Mouse (Mus musculus) CH12.LX (cell line): ENCODE measurements around the gene Marcksl1. TPM values are rescaled to one million over a fixed set of nuclear protein-coding genes. Genes with fewer than 3 reads are reported as not detected.

ENCODE experiments used
- DNase-seq: peaks from one replicate; pipeline ENCODE4 v3.0.0-alpha.2; 2013; ENCODE audit errors: extremely low read depth
- H3K27ac ChIP-seq: 2 replicates; pipeline ENCODE4 v1.5.1; 2012; ENCODE audit warnings: low read depth, mild to moderate bottlenecking, control low read depth, moderate library complexity; ENCODE audit not compliant: insufficient read depth
- H3K27me3 ChIP-seq: replicated peaks from 2 replicates; pipeline ENCODE3; 2012; ENCODE audit warnings: inconsistent platforms
- H3K36me3 ChIP-seq, 2 experiments: replicated peaks in 1 of 2; 2 replicates each; pipeline versions ENCODE3 to v1.6.1; 2012; ENCODE audit warnings: inconsistent platforms in 1 of 2, low read length in 1 of 2, mild to moderate bottlenecking in 1 of 2, mixed read lengths in 1 of 2, moderate library complexity in 1 of 2; ENCODE audit not compliant: control insufficient read depth in 1 of 2, insufficient read depth in 1 of 2
- H3K4me1 ChIP-seq, 2 experiments: 2 replicates each; pipeline ENCODE4 v1.6.1; 2012; ENCODE audit warnings: inconsistent platforms in 1 of 2, moderate library complexity in 1 of 2; ENCODE audit not compliant: insufficient read depth in 2 of 2, control insufficient read depth in 1 of 2
- H3K4me2 ChIP-seq: 2 replicates; pipeline ENCODE4 v1.6.1; 2012; ENCODE audit warnings: low read depth, mild to moderate bottlenecking, control low read depth; ENCODE audit not compliant: poor library complexity, insufficient read depth, severe bottlenecking
- H3K4me3 ChIP-seq, 3 experiments: fragments of 150-350 bp in 1 of 3; sonication (generic) in 1 of 3; replicated peaks in 1 of 3; 2 replicates each; pipeline versions ENCODE3 to v1.5.1; 2011 to 2012; ENCODE audit warnings: low read depth in 2 of 3, low read length in 2 of 3, mild to moderate bottlenecking in 2 of 3, moderate library complexity in 2 of 3, control low read depth in 1 of 3, improper control_type of control experiment in 1 of 3, inconsistent platforms in 1 of 3, mixed read lengths in 1 of 3; ENCODE audit not compliant: poor library complexity in 1 of 3
- H3K79me2 ChIP-seq: replicated peaks from 2 replicates; pipeline ENCODE4 v1.6.1; 2012; ENCODE audit warnings: mild to moderate bottlenecking, moderate library complexity; ENCODE audit not compliant: control insufficient read depth, poor library complexity, insufficient read depth, severe bottlenecking; ENCODE audit errors: extremely low read depth
- H3K9ac ChIP-seq: 2 replicates; pipeline ENCODE4 v1.6.1; 2012; ENCODE audit warnings: low read depth, mild to moderate bottlenecking, control low read depth, moderate library complexity; ENCODE audit not compliant: insufficient read depth
- H3K9me3 ChIP-seq: replicated peaks from 2 replicates; pipeline ENCODE3; 2012; ENCODE audit warnings: low read length, inconsistent platforms, mixed read lengths
- BHLHE40 ChIP-seq: IDR thresholded peaks from 2 replicates; pipeline ENCODE4 v1.6.1; 2011; ENCODE audit warnings: mild to moderate bottlenecking, low read depth, low read length, improper control_type of control experiment
- CHD1 ChIP-seq: IDR thresholded peaks from 2 replicates; pipeline ENCODE4 v1.6.1; 2012; ENCODE audit warnings: low read depth, low read length, improper control_type of control experiment, inconsistent platforms
- CHD2 ChIP-seq: IDR thresholded peaks from 2 replicates; pipeline ENCODE4 v1.6.1; 2011; ENCODE audit warnings: low read length, improper control_type of control experiment
- CTCF ChIP-seq, 2 experiments: IDR thresholded peaks in 1 of 2; conservative IDR thresholded peaks in 1 of 2; 2 replicates each; pipeline ENCODE4 v1.5.1; 2011 to 2012; ENCODE audit warnings: low read depth in 2 of 2, low read length in 2 of 2, improper control_type of control experiment in 1 of 2, inconsistent platforms in 1 of 2, mild to moderate bottlenecking in 1 of 2, moderate library complexity in 1 of 2
- E2F4 ChIP-seq: IDR thresholded peaks from 2 replicates; pipeline ENCODE4 v1.6.1; 2011; ENCODE audit warnings: low read depth, low read length, improper control_type of control experiment; ENCODE audit not compliant: insufficient replicate concordance
- ELF1 ChIP-seq: IDR thresholded peaks from 2 replicates; pipeline ENCODE4 v1.6.1; 2014; ENCODE audit warnings: low read depth, mild to moderate bottlenecking, inconsistent platforms, low read length, improper control_type of control experiment
- EP300 ChIP-seq: IDR thresholded peaks from 2 replicates; pipeline ENCODE4 v1.6.1; 2011; ENCODE audit warnings: low read length, improper control_type of control experiment
- ETS1 ChIP-seq: conservative IDR thresholded peaks from 2 replicates; pipeline ENCODE4 v1.6.1; 2012; ENCODE audit warnings: low read depth, mild to moderate bottlenecking, inconsistent platforms, low read length, improper control_type of control experiment, moderate library complexity
- GABPA ChIP-seq: IDR thresholded peaks from 2 replicates; pipeline ENCODE4 v1.6.1; 2012; ENCODE audit warnings: low read depth, low read length, improper control_type of control experiment, inconsistent platforms; ENCODE audit not compliant: insufficient replicate concordance
- HCFC1 ChIP-seq: IDR thresholded peaks from 2 replicates; pipeline ENCODE4 v1.6.1; 2012; ENCODE audit warnings: low read depth, mild to moderate bottlenecking, inconsistent platforms, low read length, improper control_type of control experiment
- IRF4 ChIP-seq: IDR thresholded peaks from 2 replicates; pipeline ENCODE4 v1.6.1; 2014; ENCODE audit warnings: low read depth, mild to moderate bottlenecking, inconsistent platforms, low read length, improper control_type of control experiment
- JUN ChIP-seq: IDR thresholded peaks from 2 replicates; pipeline ENCODE4 v1.6.1; 2011; ENCODE audit warnings: low read depth, mild to moderate bottlenecking, low read length, improper control_type of control experiment, moderate library complexity; ENCODE audit not compliant: insufficient read depth
- JUND ChIP-seq: conservative IDR thresholded peaks from 2 replicates; pipeline ENCODE4 v1.6.1; 2011; ENCODE audit warnings: low read depth, low read length, improper control_type of control experiment
- KAT2A ChIP-seq: IDR thresholded peaks from 2 replicates; pipeline ENCODE4 v1.6.1; 2012; ENCODE audit warnings: low read length, improper control_type of control experiment, inconsistent platforms; ENCODE audit not compliant: insufficient replicate concordance
- MAFK ChIP-seq: IDR thresholded peaks from 2 replicates; pipeline ENCODE4 v1.6.1; 2011; ENCODE audit warnings: low read length, improper control_type of control experiment; ENCODE audit not compliant: insufficient replicate concordance
- MAX ChIP-seq: IDR thresholded peaks from 2 replicates; pipeline ENCODE4 v1.6.1; 2011; ENCODE audit warnings: low read length, improper control_type of control experiment
- MAZ ChIP-seq: IDR thresholded peaks from 2 replicates; pipeline ENCODE4 v1.6.1; 2012; ENCODE audit warnings: low read depth, mild to moderate bottlenecking, inconsistent platforms, low read length, improper control_type of control experiment, moderate library complexity
- MEF2A ChIP-seq: IDR thresholded peaks from 2 replicates; pipeline ENCODE4 v1.6.1; 2014; ENCODE audit warnings: low read depth, mild to moderate bottlenecking, inconsistent platforms, low read length, improper control_type of control experiment, borderline replicate concordance
- MXI1 ChIP-seq: IDR thresholded peaks from 2 replicates; pipeline ENCODE4 v1.6.1; 2011; ENCODE audit warnings: mild to moderate bottlenecking, low read depth, low read length, improper control_type of control experiment
- MYC ChIP-seq: IDR thresholded peaks from 2 replicates; pipeline ENCODE4 v1.6.1; 2011; ENCODE audit warnings: low read depth, mild to moderate bottlenecking, improper control_type of control experiment, low read length
- NELFE ChIP-seq: IDR thresholded peaks from 2 replicates; pipeline ENCODE4 v1.6.1; 2011; ENCODE audit warnings: low read depth, low read length, improper control_type of control experiment
- NRF1 ChIP-seq: IDR thresholded peaks from 2 replicates; pipeline ENCODE4 v1.6.1; 2014; ENCODE audit warnings: low read depth, mild to moderate bottlenecking, inconsistent platforms, low read length, improper control_type of control experiment, moderate library complexity
- PAX5 ChIP-seq: IDR thresholded peaks from 2 replicates; pipeline ENCODE4 v1.6.1; 2012; ENCODE audit warnings: low read length, inconsistent platforms, mixed read lengths
- POLR2A ChIP-seq: IDR thresholded peaks from 2 replicates; pipeline ENCODE4 v1.6.1; 2011; ENCODE audit warnings: low read depth, mild to moderate bottlenecking, improper control_type of control experiment, low read length
- POLR2AphosphoS2 ChIP-seq: IDR thresholded peaks from 2 replicates; pipeline ENCODE4 v1.6.1; 2011; ENCODE audit warnings: low read depth, low read length, improper control_type of control experiment
- RAD21 ChIP-seq: IDR thresholded peaks from 2 replicates; pipeline ENCODE4 v1.6.1; 2011; ENCODE audit warnings: low read depth, mild to moderate bottlenecking, low read length, improper control_type of control experiment, moderate library complexity
- RCOR1 ChIP-seq: conservative IDR thresholded peaks from 2 replicates; pipeline ENCODE4 v1.6.1; 2012; ENCODE audit warnings: low read depth, mild to moderate bottlenecking, inconsistent platforms, low read length, improper control_type of control experiment
- SIN3A ChIP-seq: IDR thresholded peaks from 2 replicates; pipeline ENCODE4 v1.6.1; 2012; ENCODE audit warnings: low read length, improper control_type of control experiment, inconsistent platforms
- SMC3 ChIP-seq: IDR thresholded peaks from 2 replicates; pipeline ENCODE4 v1.6.1; 2011; ENCODE audit warnings: low read depth, low read length, improper control_type of control experiment
- TBP ChIP-seq: conservative IDR thresholded peaks from 2 replicates; pipeline ENCODE4 v1.6.1; 2011; ENCODE audit warnings: low read depth, low read length, improper control_type of control experiment
- TCF12 ChIP-seq: IDR thresholded peaks from 2 replicates; pipeline ENCODE4 v1.6.1; 2014; ENCODE audit warnings: low read depth, mild to moderate bottlenecking, inconsistent platforms, low read length, improper control_type of control experiment
- UBTF ChIP-seq: IDR thresholded peaks from 2 replicates; pipeline ENCODE4 v1.6.1; 2012; ENCODE audit warnings: low read depth, mild to moderate bottlenecking, inconsistent platforms, low read length, improper control_type of control experiment, moderate library complexity
- USF1 ChIP-seq: IDR thresholded peaks from 2 replicates; pipeline ENCODE4 v1.6.1; 2014; ENCODE audit warnings: low read depth, mild to moderate bottlenecking, inconsistent platforms, low read length, improper control_type of control experiment
- USF2 ChIP-seq: conservative IDR thresholded peaks from 2 replicates; pipeline ENCODE4 v1.6.1; 2011; ENCODE audit warnings: low read depth, low read length, improper control_type of control experiment
- ZC3H11A ChIP-seq: IDR thresholded peaks from 2 replicates; pipeline ENCODE4 v1.6.1; 2012; ENCODE audit warnings: low read depth, mild to moderate bottlenecking, inconsistent platforms, low read length, improper control_type of control experiment
- ZKSCAN1 ChIP-seq: IDR thresholded peaks from 2 replicates; pipeline ENCODE4 v1.6.1; 2012; ENCODE audit warnings: low read depth, inconsistent platforms, low read length, improper control_type of control experiment, borderline replicate concordance
- ZMIZ1 ChIP-seq: IDR thresholded peaks from 2 replicates; pipeline ENCODE4 v1.6.1; 2012; ENCODE audit warnings: low read depth, mild to moderate bottlenecking, inconsistent platforms, low read length, improper control_type of control experiment
- ZNF384 ChIP-seq: IDR thresholded peaks from 2 replicates; pipeline ENCODE4 v1.6.1; 2012; ENCODE audit warnings: low read depth, low read length, improper control_type of control experiment, inconsistent platforms
- dilution Hi-C: fragments of 300-500 bp; cut with MboI; formaldehyde crosslinking; loops from 2 replicates; pipeline ENCODE4 v1.14.3; 2020; ENCODE audit warnings: low sequenced_read_pairs; ENCODE audit not compliant: extremely low pct_unique_long_range_greater_than_20kb, extremely low pct_ligation_motif_present
- in situ Hi-C: fragments of 300-500 bp; cut with MboI; formaldehyde crosslinking; loops from 3 replicates; pipeline ENCODE4 v1.14.3; 2019; ENCODE audit warnings: low sequenced_read_pairs, low pct_ligation_motif_present, low pct_unique_long_range_greater_than_20kb, mixed read lengths
- polyA plus RNA-seq: library from polyadenylated mRNA; unstranded; fragments of >175 nt; gene quantifications from 2 replicates; pipeline ENCODE4 v1.2.1, GENCODE M21; 2012; ENCODE audit warnings: low read depth; ENCODE audit not compliant: insufficient read length
- total RNA-seq, 2 experiments: library from RNA; depleted of rRNA; stranded (reverse); fragments of 300-350 nt in 1 of 2; fragments of >200 nt in 1 of 2; gene quantifications; 2 replicates each; pipeline ENCODE4 v1.2.3; 2012 to 2014

The Marcksl1 gene
- total and polyA plus RNA-seq, 3 experiments, result 195 to 423 (median 265) TPM

DNA sequence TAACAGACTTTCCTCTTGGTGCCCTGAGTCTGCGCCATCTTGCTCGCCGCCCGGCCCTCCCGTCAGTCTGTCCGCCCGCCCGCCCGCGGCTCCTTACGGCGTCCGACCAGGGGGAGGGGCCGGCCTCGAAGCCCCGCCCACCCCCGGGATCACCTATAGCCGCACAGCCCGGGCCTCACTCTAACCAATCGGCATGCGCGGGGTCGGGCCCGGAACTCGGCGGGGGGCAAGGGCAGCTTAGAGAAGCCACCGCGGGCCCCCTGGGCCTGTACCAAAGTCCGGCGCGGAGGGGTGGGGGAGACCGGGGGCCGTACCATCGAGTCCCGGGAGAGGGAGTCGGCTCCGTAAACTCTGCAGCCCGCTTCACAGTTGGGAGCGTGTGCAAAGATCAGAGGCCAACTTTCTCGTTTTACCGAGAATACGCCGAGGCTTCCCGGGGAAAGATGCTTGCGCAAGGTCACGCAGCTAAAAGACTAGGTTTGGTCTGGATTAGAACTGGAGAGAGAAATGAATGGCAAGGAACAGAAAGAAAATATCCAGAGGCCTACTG lies 29.3 kb downstream of the Marcksl1 start, which contains the start of gene Hdac1:
Hdac1 (minus strand) TSS at position 122 of the 550 bp plus-strand sequence.
- Histone ChIP-seq H3K4me1 (peaks cover 2 to 36% of the 10 kb centered on the region in 2 experiments; a peak in 2 of 4 replicates), H3K9me3 (no peaks in the 10 kb centered on the region), H3K27ac (peak within 1 kb of the TSS; percentile 67), H3K4me2 (peak within 1 kb of the TSS; percentile 98), H3K9ac (peak within 1 kb of the TSS; percentile 98), H3K79me2 (peaks cover 47% of the 10 kb centered on the region), H3K36me3 (peaks cover 10 to 27% of the 10 kb centered on the region in 2 experiments), H3K4me3 (peak within 1 kb of the TSS; percentile 96 to 100 (median 98)), H3K27me3 (no peaks in the 10 kb centered on the region)
- peak; percentile 66 for TF ChIP-seq NELFE
- TF ChIP-seq EP300, result no peak
- no peak for TF ChIP-seq MAFK
- TF ChIP-seq ZNF384, result no peak
- no peak for TF ChIP-seq UBTF
- no peak; the same call in 1 of the 2 replicates for TF ChIP-seq BHLHE40
- TF ChIP-seq MEF2A, result peak; percentile 69
- peak; percentile 89 for TF ChIP-seq ZMIZ1
- TF ChIP-seq TCF12, result peak; percentile 85
- TF ChIP-seq KAT2A, result no peak
- no peak for TF ChIP-seq PAX5
- TF ChIP-seq NRF1, result peak; percentile 76
- no peak for TF ChIP-seq USF1
- TF ChIP-seq CTCF (conservative IDR thresholded peaks at IDR 0.05 in 1 of 2, IDR thresholded peaks at IDR 0.05 in 1 of 2; ENCODE audit: low read depth in 2 of 2, low read length in 2 of 2), result no peak
- TF ChIP-seq JUN, result no peak
- TF ChIP-seq E2F4, result no peak
- TF ChIP-seq ETS1, result no peak
- peak; percentile 91 for TF ChIP-seq MAZ
- peak; percentile 89 for TF ChIP-seq POLR2A
- TF ChIP-seq ZKSCAN1, result no peak
- peak; percentile 60; the same call in 1 of the 2 replicates for TF ChIP-seq MXI1
- TF ChIP-seq CHD2, result 0 out of 2 replicates have a peak, but pooled peaks have one; percentile 67
- peak; percentile 88 for TF ChIP-seq ELF1
- no peak for TF ChIP-seq USF2
- TF ChIP-seq SMC3, result no peak
- no peak for TF ChIP-seq MYC
- TF ChIP-seq IRF4, result peak; percentile 78
- no peak for TF ChIP-seq MAX
- TF ChIP-seq RCOR1, result no peak
- peak; percentile 99 for TF ChIP-seq CHD1
- TF ChIP-seq HCFC1, result peak; percentile 68
- no peak for TF ChIP-seq RAD21
- no peak for TF ChIP-seq TBP
- no peak for TF ChIP-seq ZC3H11A
- TF ChIP-seq POLR2AphosphoS2, result peak; percentile 69; the same call in 1 of the 2 replicates
- peak; percentile 65; the same call in 1 of the 2 replicates for TF ChIP-seq SIN3A
- no peak for TF ChIP-seq JUND
- no peak for TF ChIP-seq GABPA
- dilution Hi-C loops (no loop called here), in situ Hi-C loops (no loop called here)
- DNase-seq, result peak; percentile 97
